Mouse (Mus musculus): ENCODE measurements around the gene Gm10961. TPM values are rescaled to one million over a fixed set of nuclear protein-coding genes. Genes with fewer than 3 reads are reported as not detected.

Gm10961 gene
- polyA plus RNA-seq, 1 experiment from 2014 or later, result not detected

DNA sequence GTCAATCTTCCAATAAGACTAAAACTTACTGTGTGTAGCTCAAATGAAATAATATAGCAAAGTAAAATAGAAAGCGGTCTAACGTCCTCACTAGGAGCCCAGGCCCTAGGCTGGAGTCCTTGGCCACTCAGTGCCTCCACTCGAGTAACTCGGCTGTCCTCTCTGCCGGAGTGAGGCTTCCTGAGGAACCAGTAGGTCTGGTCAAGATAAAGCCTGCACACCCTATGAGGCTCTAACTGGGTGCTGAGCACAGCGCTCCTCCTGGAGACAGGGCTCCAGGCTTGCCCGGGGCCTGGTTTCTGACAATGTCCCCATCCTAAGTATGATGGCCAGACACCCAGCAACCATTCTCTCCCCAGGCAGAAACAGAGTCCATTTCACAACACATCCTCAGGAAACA is 8.6 kb upstream of the Gm10961 start:
- no peaks in the 10 kb centered on the region for H3K9me3 ChIP-seq (replicated peaks)
- no peak overlapping the region for H3K27ac ChIP-seq (replicated peaks)
- no peak overlapping the region for H3K4me3 ChIP-seq
- 96% methylated on average over 7 of the region's 7 CpGs for WGBS
- no peaks in the 10 kb centered on the region for H3K27me3 ChIP-seq (ENCODE audit: low read depth, poor library complexity, severe bottlenecking)
- no peaks in the 10 kb centered on the region for H3K4me1 ChIP-seq
- H3K36me3 ChIP-seq, result peaks cover 100% of the 10 kb centered on the region
- no peak for DNase-seq (ENCODE audit: low spot score)

DNA sequence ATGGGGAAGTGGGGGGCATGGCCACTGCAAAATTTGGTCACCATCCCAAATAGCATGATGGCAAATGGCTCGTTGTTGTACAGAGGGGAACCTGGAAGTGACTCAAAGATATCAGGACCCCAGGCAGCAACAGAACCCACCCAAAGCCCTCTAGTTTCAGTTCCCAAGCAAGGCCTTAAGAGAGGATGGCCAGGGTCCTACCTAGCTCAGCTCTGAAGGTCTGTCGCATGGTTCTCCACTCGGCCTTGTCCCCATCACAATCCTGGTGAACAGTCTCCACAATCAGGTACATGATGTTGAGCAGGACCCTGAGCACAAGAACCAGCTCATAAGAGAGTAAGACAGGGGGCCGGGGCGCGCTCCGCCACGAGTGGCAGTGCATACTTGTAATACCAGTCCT is 6.7 kb upstream of the Gm10961 start:
- Histone ChIP-seq H3K9me3 (replicated peaks) (no peaks in the 10 kb centered on the region), H3K36me3 (peaks cover 98% of the 10 kb centered on the region), H3K4me1 (peaks cover 5% of the 10 kb centered on the region; the same call in 1 of the 2 replicates), H3K27me3 (ENCODE audit: low read depth, poor library complexity, severe bottlenecking) (no peaks in the 10 kb centered on the region), H3K27ac (replicated peaks) (no peak overlapping the region), H3K4me3 (no peak overlapping the region)
- 95% methylated on average over 8 of the region's 8 CpGs for WGBS
- DNase-seq (ENCODE audit: low spot score), result no peak

DNA sequence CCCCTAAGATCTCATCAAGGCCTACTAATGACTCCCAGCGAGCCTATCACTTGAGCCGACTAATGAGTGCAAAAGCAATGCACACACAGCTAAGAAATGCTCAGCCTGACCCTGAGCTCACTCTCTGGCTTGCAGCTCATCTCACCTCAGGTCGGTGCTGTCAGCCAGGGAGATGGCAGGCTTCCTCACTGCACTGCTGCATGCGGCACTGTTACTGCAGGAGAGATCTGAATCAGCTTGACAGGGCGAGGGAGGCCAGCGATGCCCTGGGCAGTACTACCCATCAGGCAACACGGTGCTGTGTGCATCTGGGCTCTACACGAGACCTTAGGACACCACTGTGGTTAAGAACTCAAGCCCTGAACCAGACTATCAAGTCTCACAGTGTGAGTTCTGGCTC is 5.6 kb upstream of the Gm10961 start:
- no peaks in the 10 kb centered on the region for H3K9me3 ChIP-seq (replicated peaks)
- no peak for DNase-seq (ENCODE audit: low spot score)
- H3K36me3 ChIP-seq, result peaks cover 94% of the 10 kb centered on the region
- H3K4me3 ChIP-seq, result no peak overlapping the region
- peaks cover 16% of the 10 kb centered on the region for H3K4me1 ChIP-seq
- no peak overlapping the region for H3K27ac ChIP-seq (replicated peaks)
- 91% methylated on average over 8 of the region's 8 CpGs for WGBS
- H3K27me3 ChIP-seq (ENCODE audit: low read depth, poor library complexity, severe bottlenecking), result no peaks in the 10 kb centered on the region

DNA sequence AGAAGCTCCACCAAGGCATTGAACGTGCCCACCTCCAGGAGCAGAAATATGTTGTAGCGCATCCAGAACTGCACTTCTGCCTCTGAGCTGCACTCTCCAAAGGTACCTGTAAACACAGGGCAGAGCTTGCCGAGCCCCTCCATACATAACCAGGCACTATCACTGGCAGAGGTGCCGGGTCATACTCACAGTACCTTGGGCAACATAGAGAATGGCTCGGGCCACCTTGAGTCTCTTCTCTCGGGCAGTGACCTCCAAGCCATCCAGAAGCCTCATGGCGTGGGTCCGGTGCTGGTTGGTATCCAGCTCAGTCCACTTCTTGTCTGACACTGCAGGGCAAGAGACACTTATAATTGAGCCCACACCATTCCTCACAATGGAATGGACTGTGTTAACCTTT is 4.4 kb upstream of the Gm10961 start:
- H3K36me3 ChIP-seq, result peaks cover 81% of the 10 kb centered on the region
- H3K4me1 ChIP-seq, result peaks cover 19% of the 10 kb centered on the region
- no peak for DNase-seq (ENCODE audit: low spot score)
- no peak overlapping the region for H3K4me3 ChIP-seq
- 93% methylated on average over 8 of the region's 8 CpGs for WGBS
- no peak overlapping the region for H3K27ac ChIP-seq (replicated peaks)
- H3K27me3 ChIP-seq (ENCODE audit: low read depth, poor library complexity, severe bottlenecking), result no peaks in the 10 kb centered on the region
- H3K9me3 ChIP-seq (replicated peaks), result no peaks in the 10 kb centered on the region

DNA sequence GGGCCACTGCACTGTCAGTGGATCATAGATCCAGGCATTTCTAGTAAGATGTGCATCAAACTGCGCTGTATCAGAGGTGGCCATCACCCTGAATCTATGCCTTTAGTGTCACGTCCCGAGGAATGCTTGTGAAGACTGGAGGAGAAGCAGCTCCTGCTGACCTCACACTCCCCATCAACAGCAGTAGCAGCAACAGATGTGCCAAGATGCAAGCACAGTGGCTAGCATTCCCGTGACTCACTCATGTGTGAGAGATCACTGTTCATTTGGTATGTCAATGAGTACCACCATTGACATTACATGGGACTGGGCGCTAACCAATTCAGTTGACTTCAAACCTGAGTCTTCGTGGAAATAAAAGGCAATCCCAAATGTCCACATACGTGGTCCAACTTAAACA is 3.5 kb upstream of the Gm10961 start:
- Histone ChIP-seq H3K27me3 (ENCODE audit: low read depth, poor library complexity, severe bottlenecking) (no peaks in the 10 kb centered on the region), H3K4me1 (peaks cover 27% of the 10 kb centered on the region), H3K4me3 (no peak overlapping the region), H3K27ac (replicated peaks) (no peak overlapping the region), H3K36me3 (peaks cover 73% of the 10 kb centered on the region), H3K9me3 (replicated peaks) (no peaks in the 10 kb centered on the region)
- no peak for DNase-seq (ENCODE audit: low spot score)
- WGBS, result 93% methylated on average over 7 of the region's 7 CpGs

DNA sequence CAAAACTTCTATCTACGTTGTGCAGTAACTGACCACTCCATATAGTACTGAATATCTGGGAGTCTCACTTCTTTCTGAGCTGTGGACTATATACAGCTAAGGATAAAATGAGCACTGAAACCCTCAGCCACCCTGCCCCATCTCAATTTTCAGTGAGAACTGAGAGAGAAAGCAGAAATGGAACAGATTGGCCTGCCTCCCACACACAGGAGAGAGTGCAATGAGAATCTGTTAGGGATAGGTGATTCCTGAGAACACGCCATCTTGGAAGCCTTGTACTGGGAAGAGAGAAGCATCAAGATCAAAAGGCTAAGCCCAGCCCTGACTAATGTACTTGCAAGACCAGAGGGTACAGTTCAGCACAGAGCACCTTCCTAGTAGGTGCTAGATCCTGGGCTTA is 2.6 kb upstream of the Gm10961 start:
- Histone ChIP-seq H3K4me3 (no peak overlapping the region), H3K4me1 (peaks cover 27% of the 10 kb centered on the region), H3K27ac (replicated peaks) (no peak overlapping the region), H3K27me3 (ENCODE audit: low read depth, poor library complexity, severe bottlenecking) (no peaks in the 10 kb centered on the region), H3K9me3 (replicated peaks) (no peaks in the 10 kb centered on the region), H3K36me3 (peaks cover 63% of the 10 kb centered on the region)
- DNase-seq (ENCODE audit: low spot score), result no peak
- 95% methylated on average over 2 of the region's 2 CpGs for WGBS

DNA sequence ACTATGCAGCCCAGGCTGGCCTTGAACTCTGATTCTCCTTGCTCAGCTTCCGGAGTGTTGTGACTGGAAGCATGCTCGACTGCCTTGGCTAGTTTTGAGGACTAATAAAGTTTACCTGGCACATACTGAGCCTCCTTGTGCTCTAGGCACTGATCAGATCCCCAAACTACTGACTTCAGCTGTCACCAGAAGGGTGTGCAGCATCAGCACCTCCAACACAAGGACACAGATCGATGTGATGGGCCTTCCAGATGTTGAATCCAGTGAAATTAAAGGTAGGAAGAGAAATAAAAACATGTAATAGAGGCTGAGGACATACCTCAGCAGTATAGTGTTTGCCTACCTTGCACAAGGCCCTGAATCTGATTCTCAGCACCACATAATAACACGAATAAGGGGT is 1.7 kb upstream of the Gm10961 start:
- no peak for DNase-seq (ENCODE audit: low spot score)
- 96% methylated on average over 4 of the region's 4 CpGs for WGBS
- Histone ChIP-seq H3K27ac (replicated peaks) (no peak overlapping the region), H3K4me3 (no peak overlapping the region), H3K4me1 (peaks cover 27% of the 10 kb centered on the region), H3K36me3 (peaks cover 55% of the 10 kb centered on the region), H3K9me3 (replicated peaks) (no peaks in the 10 kb centered on the region), H3K27me3 (ENCODE audit: low read depth, poor library complexity, severe bottlenecking) (no peaks in the 10 kb centered on the region)

DNA sequence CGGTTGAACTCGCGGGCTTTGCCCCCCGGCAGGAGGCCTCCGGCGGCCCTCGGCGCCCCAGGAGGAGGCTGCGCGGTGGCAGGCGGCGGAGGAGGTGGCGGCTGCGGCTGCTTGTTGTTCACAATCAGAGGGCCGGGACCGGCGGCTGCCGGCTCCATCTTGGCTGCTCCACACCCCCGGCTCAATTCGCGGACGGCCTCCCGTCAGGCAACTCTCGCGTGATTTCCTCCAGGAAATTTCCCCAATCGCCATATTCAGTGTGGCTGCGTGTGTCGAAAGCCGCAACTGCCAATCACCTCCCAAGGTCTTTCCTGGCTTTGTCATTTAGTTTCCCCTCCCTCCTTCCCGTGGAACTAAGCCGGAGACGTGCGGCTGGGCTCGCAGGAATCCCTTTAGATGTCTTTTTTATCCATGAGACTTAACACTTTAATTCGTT is 419 bp downstream of the Gm10961 start, which contains the start of gene Strip1:
Gene Strip1 (minus strand): TSS at position 172 of the 436 bp plus-strand sequence.
- DNase-seq (ENCODE audit: low spot score), result peak; percentile 95
- Histone ChIP-seq H3K36me3 (peaks cover 34% of the 10 kb centered on the region), H3K9me3 (replicated peaks) (no peaks in the 10 kb centered on the region), H3K27me3 (ENCODE audit: low read depth, poor library complexity, severe bottlenecking) (no peaks in the 10 kb centered on the region), H3K4me3 (peak within 1 kb of the TSS; percentile 100), H3K27ac (replicated peaks) (peak within 1 kb of the TSS; percentile 99), H3K4me1 (peaks cover 27% of the 10 kb centered on the region)
- WGBS, result under 1% methylated on average over 35 of the region's 35 CpGs

DNA sequence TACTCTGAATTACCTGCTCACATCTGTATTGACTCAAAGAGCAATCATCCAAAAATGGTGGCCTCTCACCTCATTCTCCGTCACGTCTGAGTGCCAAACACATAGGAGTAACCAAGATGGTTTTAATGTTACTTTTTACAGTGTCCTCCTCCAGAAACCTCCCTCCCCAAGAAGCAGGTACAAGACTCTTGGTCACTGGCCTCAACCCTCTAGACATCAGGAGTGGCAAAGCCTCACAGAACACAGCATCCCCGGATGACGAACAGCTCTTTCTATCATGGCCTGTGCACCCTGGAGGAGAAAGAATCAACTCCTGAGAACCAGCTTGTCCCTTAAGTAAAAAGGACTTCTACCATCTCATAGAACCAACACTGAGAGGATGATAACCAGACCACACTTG is 1.7 kb downstream of the Gm10961 start:
- Histone ChIP-seq H3K27ac (replicated peaks) (no peak overlapping the region), H3K27me3 (ENCODE audit: low read depth, poor library complexity, severe bottlenecking) (no peaks in the 10 kb centered on the region), H3K4me3 (no peak overlapping the region), H3K4me1 (peaks cover 27% of the 10 kb centered on the region), H3K9me3 (replicated peaks) (no peaks in the 10 kb centered on the region), H3K36me3 (peaks cover 21% of the 10 kb centered on the region)
- no peak for DNase-seq (ENCODE audit: low spot score)
- WGBS, result 96% methylated on average over 4 of the region's 4 CpGs

DNA sequence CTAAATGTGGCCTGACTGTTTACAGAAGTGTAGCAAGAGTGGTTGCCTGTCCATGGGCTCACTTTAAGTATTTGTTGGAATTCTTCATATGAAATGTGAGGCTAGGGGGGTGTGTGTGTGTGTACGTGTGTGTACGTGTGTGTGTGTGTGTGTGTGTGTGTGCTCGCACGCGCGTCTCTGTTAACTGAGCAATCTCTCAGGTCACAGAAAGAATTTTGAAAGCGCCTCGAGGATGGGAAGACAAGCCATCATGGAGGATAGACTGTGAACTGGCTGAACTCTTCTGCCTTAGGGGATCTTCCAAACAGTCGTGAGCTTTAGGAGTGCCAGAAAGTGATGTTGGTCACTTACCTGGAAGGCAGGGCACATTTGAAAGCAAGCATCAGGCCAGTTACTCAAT is 2.8 kb downstream of the Gm10961 start:
- DNase-seq (ENCODE audit: low spot score), result no peak
- Histone ChIP-seq H3K4me3 (no peak overlapping the region), H3K36me3 (peaks cover 10% of the 10 kb centered on the region), H3K9me3 (replicated peaks) (no peaks in the 10 kb centered on the region), H3K4me1 (peaks cover 24% of the 10 kb centered on the region), H3K27ac (replicated peaks) (no peak overlapping the region), H3K27me3 (ENCODE audit: low read depth, poor library complexity, severe bottlenecking) (no peaks in the 10 kb centered on the region)
- 91% methylated on average over 9 of the region's 9 CpGs for WGBS

DNA sequence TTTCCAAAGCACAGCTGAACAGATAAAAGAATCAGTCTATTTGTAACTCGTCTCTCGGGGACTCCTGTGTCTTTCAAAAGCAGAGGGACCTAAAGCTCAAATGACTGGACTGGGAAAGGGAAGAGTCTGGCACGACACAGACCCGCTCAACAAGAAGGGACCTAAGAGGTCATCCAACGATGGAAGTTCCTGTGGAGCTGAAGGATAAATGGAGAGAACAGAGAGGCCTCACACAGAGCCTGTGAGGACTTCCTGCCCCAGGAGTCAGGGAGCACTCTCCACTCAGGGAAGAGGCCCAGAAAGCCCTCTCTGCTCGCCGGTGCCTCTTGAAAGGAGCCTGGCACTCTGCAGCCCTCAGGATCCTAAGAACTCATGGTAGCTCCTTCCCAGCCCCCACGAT is 4.7 kb downstream of the Gm10961 start:
- no peaks in the 10 kb centered on the region for H3K9me3 ChIP-seq (replicated peaks)
- peaks cover 9% of the 10 kb centered on the region for H3K4me1 ChIP-seq
- H3K4me3 ChIP-seq, result no peak overlapping the region
- 65% methylated on average over 8 of the region's 8 CpGs for WGBS
- no peak overlapping the region for H3K27ac ChIP-seq (replicated peaks)
- no peak for DNase-seq (ENCODE audit: low spot score)
- no peaks in the 10 kb centered on the region for H3K27me3 ChIP-seq (ENCODE audit: low read depth, poor library complexity, severe bottlenecking)
- H3K36me3 ChIP-seq, result no peaks in the 10 kb centered on the region

DNA sequence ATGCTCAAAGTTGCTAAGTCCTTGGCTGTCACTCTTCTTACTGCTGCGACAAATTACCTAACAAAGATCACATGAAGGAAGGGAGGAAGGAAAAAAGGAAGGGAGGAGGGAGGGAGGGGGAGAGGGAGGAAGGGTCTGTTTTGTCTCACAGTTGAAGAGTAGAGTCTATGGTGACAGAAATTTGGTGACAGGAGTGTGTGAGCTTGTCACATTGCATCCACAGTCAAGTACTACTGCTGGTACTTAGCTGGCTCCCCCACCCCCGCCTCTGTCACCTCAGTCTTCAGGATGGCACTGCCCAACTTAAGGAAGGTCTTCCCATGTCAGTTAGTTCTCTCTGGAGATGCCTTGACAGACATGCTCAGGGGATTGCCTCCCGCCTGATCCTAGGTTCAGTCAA is 5.1 kb downstream of the Gm10961 start:
- Histone ChIP-seq H3K4me3 (no peak overlapping the region), H3K27ac (replicated peaks) (no peak overlapping the region), H3K4me1 (peaks cover 9% of the 10 kb centered on the region), H3K9me3 (replicated peaks) (no peaks in the 10 kb centered on the region), H3K27me3 (ENCODE audit: low read depth, poor library complexity, severe bottlenecking) (no peaks in the 10 kb centered on the region), H3K36me3 (no peaks in the 10 kb centered on the region)
- 73% methylated on average over 3 of the region's 3 CpGs for WGBS
- DNase-seq (ENCODE audit: low spot score), result no peak

DNA sequence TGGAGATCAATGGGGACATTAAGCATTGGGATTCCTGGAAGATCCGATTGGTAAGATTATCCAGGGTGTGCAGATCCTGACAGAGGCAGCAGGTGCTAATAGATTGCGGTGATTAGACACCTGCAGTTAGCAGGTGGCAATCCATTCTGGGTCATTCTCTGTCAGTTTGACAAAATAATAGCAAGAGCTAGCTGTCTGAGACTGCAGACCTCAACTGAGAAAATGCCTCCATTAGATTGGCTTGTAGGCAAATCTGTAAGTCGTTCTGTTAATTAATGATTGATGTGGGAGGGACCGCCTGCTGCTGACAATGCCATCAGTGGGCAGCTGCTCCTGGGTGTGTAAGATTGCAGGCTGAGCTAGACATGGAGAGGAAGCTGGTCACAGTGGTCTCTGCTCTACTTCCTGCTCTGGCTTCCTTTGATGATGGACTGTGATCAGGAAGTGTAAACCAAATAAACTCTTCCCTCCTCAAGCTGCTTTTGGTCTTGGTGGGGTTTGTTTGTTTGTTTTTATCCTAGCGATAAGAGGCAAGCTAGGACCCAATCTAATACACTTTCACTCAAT is 6.6 kb downstream of the Gm10961 start:
- no peaks in the 10 kb centered on the region for H3K9me3 ChIP-seq (replicated peaks)
- no peaks in the 10 kb centered on the region for H3K36me3 ChIP-seq
- H3K27ac ChIP-seq (replicated peaks), result no peak overlapping the region
- 75% methylated on average over 5 of the region's 5 CpGs for WGBS
- no peak overlapping the region for H3K4me3 ChIP-seq
- H3K27me3 ChIP-seq (ENCODE audit: low read depth, poor library complexity, severe bottlenecking), result no peaks in the 10 kb centered on the region
- DNase-seq (ENCODE audit: low spot score), result no peak
- H3K4me1 ChIP-seq, result no peaks in the 10 kb centered on the region

DNA sequence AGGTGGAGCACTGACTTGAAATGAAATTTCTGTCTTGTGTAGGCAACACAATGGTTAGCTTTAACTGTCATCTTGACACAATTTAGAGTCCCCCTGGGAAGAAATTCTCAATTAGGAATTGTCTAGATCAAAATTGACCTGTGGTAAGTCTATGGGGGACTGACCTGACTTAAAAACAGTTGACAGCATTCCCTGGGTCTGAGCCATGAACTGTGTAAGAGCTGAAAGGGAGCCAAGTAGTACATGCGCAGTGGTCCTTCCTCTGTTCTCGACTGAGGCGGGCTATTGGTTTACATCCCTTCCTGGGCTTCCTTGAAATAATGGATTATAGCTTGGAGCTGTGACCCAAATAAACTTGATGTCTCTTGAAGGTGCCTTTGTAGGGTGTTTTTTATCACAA is 15.8 kb downstream of the Gm10961 start:
- no peaks in the 10 kb centered on the region for H3K27me3 ChIP-seq (ENCODE audit: low read depth, poor library complexity, severe bottlenecking)
- H3K27ac ChIP-seq (replicated peaks), result no peak overlapping the region
- WGBS, result 97% methylated on average over 3 of the region's 3 CpGs
- H3K4me1 ChIP-seq, result peaks cover 6% of the 10 kb centered on the region
- DNase-seq (ENCODE audit: low spot score), result no peak
- H3K36me3 ChIP-seq, result no peaks in the 10 kb centered on the region
- no peak overlapping the region for H3K4me3 ChIP-seq
- no peaks in the 10 kb centered on the region for H3K9me3 ChIP-seq (replicated peaks)

Measured in midbrain, embryonic 10.5 days (tissue).